Comparison of ENCODE assay signal across 16 mouse cellular contexts in genomic region chr14:30584077-30584476, GRCm38 (mm10). TPM values are rescaled to one million over a fixed set of nuclear protein-coding genes. Genes with fewer than 3 reads are reported as not detected.
DNase-seq lines count a peak whose midpoint lies in the region; ATAC-seq lines count a peak whose summit lies in the region.
"Had no signal": no experiment of that assay in that cellular context is flagged by ENCODE, and none has a peak within 500 bp of the region (broad histone marks: within the 10 kb centered on the region; RNA-seq: fewer than 3 reads in every experiment).

No protein-coding gene starts in this region.

- no peaks in the 10 kb centered on the region for H3K9me3 ChIP-seq in heart, embryonic 13.5 days
- H3K9me3 ChIP-seq: kidney, embryonic 15.5 days; liver, embryonic 13.5 days; megakaryocyte, embryonic 14.5 days; neural tube, embryonic 13.5 days had no signal

- no peak for ATAC-seq in heart, embryonic 13.5 days (ENCODE audit: extremely low read depth, insufficient number of reproducible peaks, low FRiP score, low TSS enrichment)
- no peak for ATAC-seq in megakaryocyte progenitor cell, adult 5-6 weeks (replicated peaks; ENCODE audit: poor library complexity)

- no peaks in the 10 kb centered on the region for H3K27me3 ChIP-seq in heart, embryonic 13.5 days (replicated peaks)
- H3K27me3 ChIP-seq: kidney, embryonic 15.5 days; liver, embryonic 13.5 days; neural tube, embryonic 13.5 days had no signal

- peak overlapping the region; percentile 54; the same call in 1 of the 2 replicates for H3K9ac ChIP-seq in heart, embryonic 13.5 days
- H3K9ac ChIP-seq: kidney, embryonic 15.5 days; liver, embryonic 13.5 days had no signal

- peaks cover 35% of the 10 kb centered on the region for H3K4me1 ChIP-seq in heart, embryonic 13.5 days

- no peaks in the 10 kb centered on the region for H3K36me3 ChIP-seq in heart, embryonic 13.5 days
- H3K36me3 ChIP-seq: kidney, embryonic 15.5 days; liver, embryonic 13.5 days; neural tube, embryonic 13.5 days had no signal

- intact Hi-C loops in heart, postnatal 25 days (cut with DNase I) = no loop called here

- WGBS in heart, embryonic 13.5 days = 46% methylated on average over 2 of the region's 2 CpGs

- no peak overlapping the region for H3K4me3 ChIP-seq in heart, embryonic 13.5 days
- H3K4me3 ChIP-seq: erythroblast, embryonic 14.5 days; kidney, embryonic 15.5 days; liver, embryonic 13.5 days; megakaryocyte, embryonic 14.5 days; neural tube, embryonic 13.5 days had no signal

- H3K27ac ChIP-seq in heart, embryonic 13.5 days (replicated peaks) = peak overlapping the region; percentile 71; the same call in 1 of the 2 replicates
- H3K27ac ChIP-seq: kidney, embryonic 15.5 days; liver, embryonic 13.5 days; neural tube, embryonic 13.5 days had no signal

- no peak for DNase-seq in heart, postnatal 25 days (ENCODE audit: low spot score)
- DNase-seq in 3134 (ENCODE audit: extremely low read depth, insufficient read length, low spot score) = peak; percentile 51
- peak; percentile 69 for DNase-seq in 416B (ENCODE audit: low read depth)
- DNase-seq in brain, adult 2 months (ENCODE audit: low read depth, low spot score) = peak; percentile 27
- DNase-seq in lung, postnatal 10 days = no peak
- DNase-seq: adrenal gland, postnatal 36 days; cerebellum, postnatal 10 days; layer of hippocampus, adult 9-11 months; liver, embryonic 13.5 days; thymus, adult 2 months had no signal

- no peak overlapping the region for H3K4me2 ChIP-seq in heart, embryonic 13.5 days
- H3K4me2 ChIP-seq: kidney, embryonic 15.5 days; liver, embryonic 13.5 days; neural tube, embryonic 13.5 days had no signal

RNA-seq across cellular contexts. Expression of gene Tkt, which starts 35.9 kb away (rescaled TPM):
- polyA plus RNA-seq in heart, embryonic 13.5 days (2015; fragmentation: Nextera tagmentation; extraction: Ambion mirVana) = 86.2 and 96.6 TPM in 2 replicates
- 10 to 100 TPM; 34.5 to 39.8 TPM for total RNA-seq in heart, postnatal 25 days (2021)
- 220 and 295 TPM in 2 replicates for total RNA-seq in megakaryocyte progenitor cell, adult 5-6 weeks (2015)
- total RNA-seq in megakaryocyte progenitor cell, adult 5-6 weeks (2017) = 788 and 880 TPM in 2 replicates

RNA-seq across cellular contexts. Expression of gene Prkcd, which starts 41.9 kb away (rescaled TPM):
- polyA plus RNA-seq in heart, embryonic 13.5 days (2015; fragmentation: Nextera tagmentation; extraction: Ambion mirVana) = 36.7 and 40.9 TPM in 2 replicates
- total RNA-seq in heart, postnatal 25 days (2021) = 10 to 100 TPM; 11.4 to 13.4 TPM
- total RNA-seq in megakaryocyte progenitor cell, adult 5-6 weeks (2015) = 71.8 and 84.3 TPM in 2 replicates
- 106 and 118 TPM in 2 replicates for total RNA-seq in megakaryocyte progenitor cell, adult 5-6 weeks (2017)

Comparison
In these comparisons a context has a peak if more than half of its experiments do, and no peak if none do; other contexts are left out.
1. DNase-seq: peak in 3134 (single experiment), 416B (single experiment) and brain, adult 2 months (single experiment); none in heart, postnatal 25 days (single experiment) and lung, postnatal 10 days (single experiment).
2. RNA of gene Tkt, which starts 35.9 kb away (total RNA-seq): 220 to 880 TPM in megakaryocyte progenitor cell, adult 5-6 weeks; 34.5 to 39.8 TPM in heart, postnatal 25 days; every median in the first group is over 4 times any median in the second.
3. RNA of gene Prkcd, which starts 41.9 kb away (total RNA-seq): 71.8 to 118 TPM in megakaryocyte progenitor cell, adult 5-6 weeks; 11.4 to 13.4 TPM in heart, postnatal 25 days; every median in the first group is over 4 times any median in the second.